Mouse (Mus musculus) limb, embryonic 14.5 days (tissue): ENCODE results near the gene Dlg2. TPM values are rescaled to one million over a fixed set of nuclear protein-coding genes. Genes with fewer than 3 reads are reported as not detected.

Experiments used
- ATAC-seq: fragments of 200-750 bp; cut with Nextera tagmentation; 2 replicates; pipeline ENCODE4 v1.8.0; 2017; ENCODE audit warnings: low read depth, moderate number of reproducible peaks, moderate TSS enrichment; ENCODE audit not compliant: low FRiP score
- DNase-seq: peaks from one replicate; pipeline ENCODE4 v3.0.0-alpha.2; 2015; ENCODE audit warnings: low spot score
- H3K27ac ChIP-seq: fragments of 300-500 bp; sonication (generic); replicated peaks from 2 replicates; pipeline ENCODE4 v1.5.1; 2014; ENCODE audit warnings: low read depth, mild to moderate bottlenecking, low read length, moderate library complexity, mixed read lengths
- H3K27me3 ChIP-seq: fragments of 300-500 bp; sonication (generic); 2 replicates; pipeline ENCODE4 v1.6.1; 2014; ENCODE audit warnings: low read length, mixed read lengths; ENCODE audit not compliant: control insufficient read depth, insufficient read depth
- H3K36me3 ChIP-seq: fragments of 300-500 bp; sonication (generic); 2 replicates; pipeline ENCODE4 v1.6.1; 2014; ENCODE audit warnings: mild to moderate bottlenecking, low read length, moderate library complexity, mixed read lengths; ENCODE audit not compliant: control insufficient read depth, insufficient read depth
- H3K4me1 ChIP-seq: fragments of 300-500 bp; sonication (generic); 2 replicates; pipeline ENCODE4 v1.6.1; 2014; ENCODE audit warnings: antibody characterized with exemption, low read length, mixed read lengths; ENCODE audit not compliant: control insufficient read depth, insufficient read depth
- H3K4me2 ChIP-seq: fragments of 300-500 bp; sonication (generic); replicated peaks from 2 replicates; pipeline ENCODE4 v1.6.1; 2014; ENCODE audit warnings: low read depth, mild to moderate bottlenecking, low read length, moderate library complexity; ENCODE audit not compliant: severe bottlenecking
- H3K4me3 ChIP-seq: fragments of 300-500 bp; sonication (generic); replicated peaks from 2 replicates; pipeline ENCODE4 v1.5.1; 2014; ENCODE audit warnings: low read length
- H3K9ac ChIP-seq: fragments of 300-500 bp; sonication (generic); 2 replicates; pipeline ENCODE4 v1.6.1; 2014; ENCODE audit warnings: mild to moderate bottlenecking, low read depth, low read length, moderate library complexity; ENCODE audit not compliant: severe bottlenecking
- H3K9me3 ChIP-seq: fragments of 300-500 bp; sonication (generic); 2 replicates; pipeline ENCODE4 v1.6.1; 2016; ENCODE audit warnings: low read length; ENCODE audit not compliant: control insufficient read depth
- POLR2A ChIP-seq: fragments of 200-500 bp; IDR thresholded peaks from 2 replicates; pipeline ENCODE4 v1.8.0; 2012; ENCODE audit warnings: inconsistent platforms, mild to moderate bottlenecking, moderate library complexity, borderline replicate concordance; ENCODE audit not compliant: insufficient read depth, insufficient read length; ENCODE audit errors: extremely low read depth
- WGBS: fragments of 180-500 bp; shearing (Covaris S2); extraction: QIAGEN DNeasy Blood & Tissue Kit; methylation state at CpG from one replicate; pipeline ENCODE4 v1.1.7; 2014; 5-methylcytosine and 5-hydroxymethylcytosine counted together
- polyA plus RNA-seq, 2 experiments: library from polyadenylated mRNA; depleted of rRNA in 1 of 2; stranded (reverse) in 1 of 2; unstranded in 1 of 2; fragments of >200 nt; fragmentation: Nextera tagmentation in 1 of 2; extraction: Ambion mirVana in 1 of 2; gene quantifications; 2 replicates each; pipeline versions ENCODE4 v1.2.1 to v1.2.3; 2012 to 2014

Gene Dlg2
- polyA plus RNA-seq, 2 experiments, result 4.6 to 7.3 TPM

GRCm38 (mm10) chr7:90475793-90476312 is 619 bp upstream of the Dlg2 start, which contains the start of gene Tmem126b:
Tmem126b (minus strand) TSS chr7:90476001.
- peak; percentile 100 for ATAC-seq
- H3K36me3 ChIP-seq, result peaks cover 4% of the 10 kb centered on the region; the same call in 1 of the 2 replicates
- peaks cover 8% of the 10 kb centered on the region; the same call in 1 of the 2 replicates for H3K27me3 ChIP-seq
- TF ChIP-seq POLR2A, result peak; percentile 85; the same call in 1 of the 2 replicates
- WGBS, result under 1% methylated on average over 36 of the region's 36 CpGs
- no peaks in the 10 kb centered on the region for H3K9me3 ChIP-seq
- H3K4me2 ChIP-seq, result peak within 1 kb of the TSS; percentile 94
- peak within 1 kb of the TSS; percentile 58 for H3K9ac ChIP-seq
- peak; percentile 97 for DNase-seq
- peak within 1 kb of the TSS; percentile 33; the same call in 1 of the 2 replicates for H3K27ac ChIP-seq
- peaks cover 6% of the 10 kb centered on the region; the same call in 1 of the 2 replicates for H3K4me1 ChIP-seq
- peak within 1 kb of the TSS; percentile 54 for H3K4me3 ChIP-seq

GRCm38 (mm10) chr7:90482607-90483006 is 6.1 kb downstream of the Dlg2 start:
- no peak overlapping the region for H3K9ac ChIP-seq
- H3K4me1 ChIP-seq, result no peaks in the 10 kb centered on the region
- H3K4me3 ChIP-seq, result no peak overlapping the region
- H3K27me3 ChIP-seq, result no peaks in the 10 kb centered on the region
- H3K27ac ChIP-seq, result no peak overlapping the region
- H3K9me3 ChIP-seq, result no peaks in the 10 kb centered on the region
- H3K4me2 ChIP-seq, result no peak overlapping the region
- WGBS, result 93% methylated on average over 2 of the region's 2 CpGs
- H3K36me3 ChIP-seq, result no peaks in the 10 kb centered on the region
- DNase-seq (no peak), ATAC-seq (no peak)
- no peak for TF ChIP-seq POLR2A

- H3K4me1 ChIP-seq, result no peaks in the 10 kb centered on the region
- WGBS, result 78% methylated on average over 3 of the region's 3 CpGs
- H3K4me2 ChIP-seq, result no peak overlapping the region
- H3K27me3 ChIP-seq, result no peaks in the 10 kb centered on the region
- ATAC-seq (no peak), DNase-seq (no peak)
- no peaks in the 10 kb centered on the region for H3K36me3 ChIP-seq
- no peak overlapping the region for H3K9ac ChIP-seq
- no peak for TF ChIP-seq POLR2A
- H3K4me3 ChIP-seq, result no peak overlapping the region
- no peak overlapping the region for H3K27ac ChIP-seq
- no peaks in the 10 kb centered on the region for H3K9me3 ChIP-seq
These were observed 31.7 kb downstream of the Dlg2 start for GRCm38 (mm10) chr7:90508124-90508523.

- no peak overlapping the region for H3K4me3 ChIP-seq
- no peaks in the 10 kb centered on the region for H3K36me3 ChIP-seq
- no peak for ATAC-seq
- H3K9ac ChIP-seq, result no peak overlapping the region
- H3K4me1 ChIP-seq, result no peaks in the 10 kb centered on the region
- H3K9me3 ChIP-seq, result no peaks in the 10 kb centered on the region
- no peaks in the 10 kb centered on the region for H3K27me3 ChIP-seq
- DNase-seq, result peak; percentile 59
- no peak overlapping the region for H3K4me2 ChIP-seq
- no peak for TF ChIP-seq POLR2A
- H3K27ac ChIP-seq, result no peak overlapping the region
These were observed 35.8 kb downstream of the Dlg2 start for GRCm38 (mm10) chr7:90512293-90512692.

GRCm38 (mm10) chr7:90539481-90540402 is 63.3 kb downstream of the Dlg2 start:
- H3K4me1 ChIP-seq, result no peaks in the 10 kb centered on the region
- ATAC-seq (no peak), DNase-seq (no peak)
- H3K36me3 ChIP-seq, result no peaks in the 10 kb centered on the region
- no peaks in the 10 kb centered on the region for H3K27me3 ChIP-seq
- no peak for TF ChIP-seq POLR2A
- H3K9ac ChIP-seq, result no peak overlapping the region
- WGBS, result 57% methylated on average over 9 of the region's 9 CpGs
- H3K9me3 ChIP-seq, result no peaks in the 10 kb centered on the region
- no peak overlapping the region for H3K4me2 ChIP-seq
- no peak overlapping the region for H3K27ac ChIP-seq
- H3K4me3 ChIP-seq, result no peak overlapping the region
